Mouse (Mus musculus) forebrain, embryonic 11.5 days (tissue): ENCODE results near the gene Tubg2. TPM values are rescaled to one million over a fixed set of nuclear protein-coding genes. Genes with fewer than 3 reads are reported as not detected.

Experiments used
- ATAC-seq: fragments of 200-750 bp; cut with Nextera tagmentation; replicated peaks from 2 replicates; pipeline ENCODE4 v1.8.0; 2017; ENCODE audit warnings: moderate TSS enrichment; ENCODE audit not compliant: low FRiP score
- DNase-seq: peaks from one replicate; pipeline ENCODE4 v3.0.0-alpha.2; 2017; ENCODE audit warnings: low spot score
- H3K27ac ChIP-seq: fragments of 300-500 bp; sonication (generic); 2 replicates; pipeline ENCODE4 v1.5.1; 2014; ENCODE audit warnings: low read depth, low read length
- H3K27me3 ChIP-seq: fragments of 300-500 bp; sonication (generic); 2 replicates; pipeline ENCODE4 v1.6.1; 2014; ENCODE audit warnings: mild to moderate bottlenecking, low read length, mixed read lengths; ENCODE audit not compliant: control insufficient read depth, insufficient read depth
- H3K36me3 ChIP-seq: fragments of 300-500 bp; sonication (generic); 2 replicates; pipeline ENCODE4 v1.6.1; 2014; ENCODE audit warnings: mild to moderate bottlenecking, low read length, moderate library complexity, mixed read lengths; ENCODE audit not compliant: control insufficient read depth, insufficient read depth
- H3K4me1 ChIP-seq: fragments of 300-500 bp; sonication (generic); replicated peaks from 2 replicates; pipeline ENCODE4 v1.6.1; 2014; ENCODE audit warnings: low read length, mixed read lengths; ENCODE audit not compliant: control insufficient read depth, insufficient read depth
- H3K4me2 ChIP-seq: fragments of 300-500 bp; sonication (generic); 2 replicates; pipeline ENCODE4 v1.6.1; 2014; ENCODE audit warnings: low read depth, mild to moderate bottlenecking, low read length, moderate library complexity, mixed read lengths; ENCODE audit not compliant: severe bottlenecking
- H3K4me3 ChIP-seq: fragments of 300-500 bp; sonication (generic); 2 replicates; pipeline ENCODE4 v1.5.1; 2014; ENCODE audit warnings: low read depth, low read length
- H3K9ac ChIP-seq: fragments of 300-500 bp; sonication (generic); 2 replicates; pipeline ENCODE4 v1.6.1; 2014; ENCODE audit warnings: low read length
- H3K9me3 ChIP-seq: fragments of 300-500 bp; sonication (generic); 2 replicates; pipeline ENCODE4 v1.6.1; 2016; ENCODE audit warnings: low read length, mixed read lengths; ENCODE audit not compliant: control insufficient read depth
- WGBS: fragments of 180-500 bp; shearing (Covaris S2); extraction: QIAGEN DNeasy Blood & Tissue Kit; methylation state at CpG from one replicate; pipeline ENCODE4 v1.1.7; 2014; 5-methylcytosine and 5-hydroxymethylcytosine counted together
- polyA plus RNA-seq: library from polyadenylated mRNA; unstranded; fragments of >200 nt; fragmentation: Nextera tagmentation; extraction: Ambion mirVana; gene quantifications from 2 replicates; pipeline ENCODE4 v1.2.1, GENCODE M21; 2014

Gene Tubg2
- polyA plus RNA-seq, 1 experiment from 2014 or later: 3.9 TPM

- H3K9ac ChIP-seq: no peak overlapping the region
- no peak overlapping the region; the same call in 1 of the 2 replicates for H3K4me2 ChIP-seq
Observed at GRCm38 (mm10) chr11:101176933-101177773, 21.4 kb downstream of the Tubg2 start.

GRCm38 (mm10) chr11:101178061-101179058, 22.7 kb downstream of the Tubg2 start:
- no peak for ATAC-seq
- Histone ChIP-seq H3K9ac (no peak overlapping the region), H3K4me2 (no peak overlapping the region), H3K4me1 (peaks cover 16% of the 10 kb centered on the region), H3K9me3 (no peaks in the 10 kb centered on the region), H3K27me3 (peaks cover 55% of the 10 kb centered on the region), H3K4me3 (no peak overlapping the region), H3K36me3 (no peaks in the 10 kb centered on the region), H3K27ac (no peak overlapping the region)
- 54% methylated on average over 36 of the region's 36 CpGs for WGBS
- no peak for DNase-seq

More at GRCm38 (mm10) chr11:101176933-101177773, 21.4 kb downstream of the Tubg2 start:
- no peak overlapping the region for H3K27ac ChIP-seq
- 26% methylated on average over 22 of the region's 22 CpGs for WGBS
- ATAC-seq (no peak), DNase-seq (peak; percentile 74)
- H3K4me3 ChIP-seq: no peak overlapping the region
- H3K4me1 ChIP-seq: peaks cover 23% of the 10 kb centered on the region
- peaks cover 64% of the 10 kb centered on the region for H3K27me3 ChIP-seq
- H3K9me3 ChIP-seq: no peaks in the 10 kb centered on the region
- H3K36me3 ChIP-seq: no peaks in the 10 kb centered on the region

- H3K4me2 ChIP-seq: no peak overlapping the region
- 79% methylated on average over 15 of the region's 15 CpGs for WGBS
- ATAC-seq (no peak), DNase-seq (no peak)
- H3K36me3 ChIP-seq: no peaks in the 10 kb centered on the region
- H3K9ac ChIP-seq: no peak overlapping the region
- H3K27me3 ChIP-seq: peaks cover 50% of the 10 kb centered on the region
- no peak overlapping the region for H3K4me3 ChIP-seq
- H3K27ac ChIP-seq: no peak overlapping the region
- no peaks in the 10 kb centered on the region for H3K9me3 ChIP-seq
- peaks cover 8% of the 10 kb centered on the region for H3K4me1 ChIP-seq
Observed at GRCm38 (mm10) chr11:101179306-101179705, 23.6 kb downstream of the Tubg2 start.

GRCm38 (mm10) chr11:101180261-101180660, 24.6 kb downstream of the Tubg2 start:
- DNase-seq: no peak
- H3K27ac ChIP-seq: no peak overlapping the region
- no peak for ATAC-seq

GRCm38 (mm10) chr11:101180846-101181740, 25.4 kb downstream of the Tubg2 start:
- H3K27me3 ChIP-seq: peaks cover 34% of the 10 kb centered on the region

More at GRCm38 (mm10) chr11:101180261-101180660, 24.6 kb downstream of the Tubg2 start:
- Histone ChIP-seq H3K4me3 (no peak overlapping the region), H3K9me3 (no peaks in the 10 kb centered on the region), H3K4me1 (peaks cover 6% of the 10 kb centered on the region; the same call in 1 of the 2 replicates), H3K4me2 (no peak overlapping the region), H3K27me3 (peaks cover 40% of the 10 kb centered on the region), H3K36me3 (no peaks in the 10 kb centered on the region), H3K9ac (no peak overlapping the region)
- WGBS: 67% methylated on average over 17 of the region's 17 CpGs

GRCm38 (mm10) chr11:101181961-101182360, 26.3 kb downstream of the Tubg2 start:
- no peak overlapping the region for H3K4me2 ChIP-seq
- peaks cover 26% of the 10 kb centered on the region for H3K27me3 ChIP-seq
- H3K36me3 ChIP-seq: no peaks in the 10 kb centered on the region
- 90% methylated on average over 11 of the region's 11 CpGs for WGBS
- H3K4me3 ChIP-seq: no peak overlapping the region
- ATAC-seq: no peak
- DNase-seq: no peak
- H3K9me3 ChIP-seq: no peaks in the 10 kb centered on the region
- H3K4me1 ChIP-seq: 0 out of 2 replicates have a peak, but pooled peaks cover 4% of the 10 kb centered on the region
- H3K9ac ChIP-seq: no peak overlapping the region
- H3K27ac ChIP-seq: no peak overlapping the region

More at GRCm38 (mm10) chr11:101180846-101181740, 25.4 kb downstream of the Tubg2 start:
- Histone ChIP-seq H3K4me3 (no peak overlapping the region), H3K27ac (no peak overlapping the region), H3K4me2 (no peak overlapping the region), H3K9me3 (no peaks in the 10 kb centered on the region), H3K4me1 (peaks cover 6% of the 10 kb centered on the region; the same call in 1 of the 2 replicates), H3K9ac (no peak overlapping the region), H3K36me3 (no peaks in the 10 kb centered on the region)
- ATAC-seq (no peak), DNase-seq (peak; percentile 87)
- 44% methylated on average over 10 of the region's 10 CpGs for WGBS

- ATAC-seq (no peak), DNase-seq (no peak)
- no peak overlapping the region for H3K9ac ChIP-seq
- no peak overlapping the region for H3K27ac ChIP-seq
- no peaks in the 10 kb centered on the region for H3K9me3 ChIP-seq
- H3K4me2 ChIP-seq: no peak overlapping the region
- 76% methylated on average over 14 of the region's 14 CpGs for WGBS
- peaks cover 16% of the 10 kb centered on the region for H3K27me3 ChIP-seq
- H3K4me3 ChIP-seq: no peak overlapping the region
- H3K4me1 ChIP-seq: 0 out of 2 replicates have a peak, but pooled peaks cover 2% of the 10 kb centered on the region
- H3K36me3 ChIP-seq: no peaks in the 10 kb centered on the region
Observed at GRCm38 (mm10) chr11:101182771-101183517, 27.2 kb downstream of the Tubg2 start.
